Mouse (Mus musculus) forebrain, embryonic 11.5 days (tissue): Measurements from ENCODE around the gene Chrm5. TPM values are rescaled to one million over a fixed set of nuclear protein-coding genes. Genes with fewer than 3 reads are reported as not detected.

Experiments
- ATAC-seq: fragments of 200-750 bp; cut with Nextera tagmentation; replicated peaks from 2 replicates; pipeline ENCODE4 v1.8.0; 2017; ENCODE audit warnings: moderate TSS enrichment; ENCODE audit not compliant: low FRiP score
- DNase-seq: peaks from one replicate; pipeline ENCODE4 v3.0.0-alpha.2; 2017; ENCODE audit warnings: low spot score
- H3K27ac ChIP-seq: fragments of 300-500 bp; sonication (generic); 2 replicates; pipeline ENCODE4 v1.5.1; 2014; ENCODE audit warnings: low read depth, low read length
- H3K27me3 ChIP-seq: fragments of 300-500 bp; sonication (generic); 2 replicates; pipeline ENCODE4 v1.6.1; 2014; ENCODE audit warnings: mild to moderate bottlenecking, low read length, mixed read lengths; ENCODE audit not compliant: control insufficient read depth, insufficient read depth
- H3K36me3 ChIP-seq: fragments of 300-500 bp; sonication (generic); 2 replicates; pipeline ENCODE4 v1.6.1; 2014; ENCODE audit warnings: mild to moderate bottlenecking, low read length, moderate library complexity, mixed read lengths; ENCODE audit not compliant: control insufficient read depth, insufficient read depth
- H3K4me1 ChIP-seq: fragments of 300-500 bp; sonication (generic); replicated peaks from 2 replicates; pipeline ENCODE4 v1.6.1; 2014; ENCODE audit warnings: low read length, mixed read lengths; ENCODE audit not compliant: control insufficient read depth, insufficient read depth
- H3K4me2 ChIP-seq: fragments of 300-500 bp; sonication (generic); 2 replicates; pipeline ENCODE4 v1.6.1; 2014; ENCODE audit warnings: low read depth, mild to moderate bottlenecking, low read length, moderate library complexity, mixed read lengths; ENCODE audit not compliant: severe bottlenecking
- H3K4me3 ChIP-seq: fragments of 300-500 bp; sonication (generic); 2 replicates; pipeline ENCODE4 v1.5.1; 2014; ENCODE audit warnings: low read depth, low read length
- H3K9ac ChIP-seq: fragments of 300-500 bp; sonication (generic); 2 replicates; pipeline ENCODE4 v1.6.1; 2014; ENCODE audit warnings: low read length
- H3K9me3 ChIP-seq: fragments of 300-500 bp; sonication (generic); 2 replicates; pipeline ENCODE4 v1.6.1; 2016; ENCODE audit warnings: low read length, mixed read lengths; ENCODE audit not compliant: control insufficient read depth
- WGBS: fragments of 180-500 bp; shearing (Covaris S2); extraction: QIAGEN DNeasy Blood & Tissue Kit; methylation state at CpG from one replicate; pipeline ENCODE4 v1.1.7; 2014; 5-methylcytosine and 5-hydroxymethylcytosine counted together
- polyA plus RNA-seq: library from polyadenylated mRNA; unstranded; fragments of >200 nt; fragmentation: Nextera tagmentation; extraction: Ambion mirVana; gene quantifications from 2 replicates; pipeline ENCODE4 v1.2.1, GENCODE M21; 2014

Chrm5 gene
- polyA plus RNA-seq, 1 experiment from 2014 or later: 0.27 TPM

DNA sequence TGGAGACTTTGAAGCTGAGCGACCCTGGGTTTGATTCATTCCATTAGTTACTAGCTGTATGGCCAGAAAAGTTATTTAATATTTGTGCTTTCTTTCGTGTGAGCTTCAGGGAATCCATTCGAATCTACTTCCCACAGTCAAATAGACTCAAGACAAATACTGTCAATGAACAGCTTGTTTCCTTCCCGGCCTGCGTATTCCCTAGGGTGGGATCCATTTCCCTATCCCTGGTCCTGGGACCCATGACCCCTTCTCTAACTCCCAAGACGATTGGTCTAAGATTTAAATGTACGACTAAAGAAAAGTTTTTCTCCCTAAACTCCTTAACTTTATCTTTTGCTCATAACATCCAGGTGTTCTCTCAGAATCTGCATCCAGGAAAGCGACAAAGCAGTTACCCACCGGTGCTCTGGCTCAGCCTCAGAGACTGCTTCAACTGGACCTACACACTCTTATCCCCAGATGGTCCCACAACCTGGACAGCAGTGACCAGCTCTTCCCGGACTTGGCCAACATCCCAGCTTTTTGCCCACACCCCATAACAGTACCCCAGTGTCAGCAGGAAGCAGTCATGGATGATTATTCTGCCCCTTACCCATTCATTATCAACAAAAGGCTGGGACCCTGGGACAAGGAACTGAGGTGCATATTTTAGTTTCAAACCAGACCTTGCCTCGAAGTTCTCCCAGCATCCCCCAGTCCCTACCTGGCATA is 10.1 kb upstream of the Chrm5 start:
- H3K9ac ChIP-seq: no peak overlapping the region
- H3K9me3 ChIP-seq: no peaks in the 10 kb centered on the region
- no peaks in the 10 kb centered on the region for H3K4me1 ChIP-seq
- H3K4me2 ChIP-seq: no peak overlapping the region
- no peaks in the 10 kb centered on the region for H3K27me3 ChIP-seq
- DNase-seq: no peak
- WGBS: 85% methylated on average over 11 of the region's 11 CpGs
- no peak overlapping the region for H3K27ac ChIP-seq
- no peaks in the 10 kb centered on the region for H3K36me3 ChIP-seq
- ATAC-seq: no peak
- H3K4me3 ChIP-seq: no peak overlapping the region

DNA sequence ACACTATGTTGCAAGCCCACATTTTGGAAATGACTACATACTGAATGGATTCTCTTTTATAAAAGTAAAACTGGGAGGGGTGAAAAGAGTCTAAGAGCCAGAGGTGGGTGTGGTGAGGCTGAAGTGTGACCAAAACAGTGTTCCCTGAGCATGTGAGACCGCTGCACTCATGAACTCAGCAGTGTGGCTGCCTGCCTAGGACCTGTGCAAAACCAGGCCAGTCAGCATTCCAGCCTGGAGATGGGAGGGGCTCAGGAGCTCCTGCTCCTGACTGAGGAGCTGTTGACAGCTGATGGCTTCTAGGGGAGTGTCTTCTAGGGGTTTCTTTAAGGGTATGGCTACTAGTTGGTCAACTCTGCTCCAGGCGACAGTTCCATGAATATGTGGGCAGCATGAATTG is 4.3 kb upstream of the Chrm5 start:
- Histone ChIP-seq H3K4me1 (no peaks in the 10 kb centered on the region), H3K4me2 (no peak overlapping the region), H3K36me3 (no peaks in the 10 kb centered on the region), H3K4me3 (no peak overlapping the region), H3K27ac (no peak overlapping the region), H3K27me3 (no peaks in the 10 kb centered on the region), H3K9me3 (no peaks in the 10 kb centered on the region), H3K9ac (no peak overlapping the region)
- 87% methylated on average over 2 of the region's 2 CpGs for WGBS
- DNase-seq (no peak), ATAC-seq (no peak)

DNA sequence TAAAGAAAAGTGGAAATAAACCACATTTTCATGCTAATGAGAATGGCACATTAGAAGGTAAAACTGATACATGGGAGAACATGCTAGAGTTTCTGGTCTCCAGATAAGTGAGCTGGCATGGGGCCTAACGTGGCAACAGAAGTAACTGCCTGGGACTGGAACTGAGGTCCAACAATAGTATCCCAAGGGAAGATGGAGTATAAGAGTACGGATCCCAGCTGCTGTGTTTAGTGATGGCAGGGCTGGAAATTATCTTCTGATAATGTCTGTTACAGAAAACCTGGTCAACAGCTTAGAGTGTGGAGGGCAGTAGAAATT is 2.7 kb upstream of the Chrm5 start:
- Histone ChIP-seq H3K27ac (no peak overlapping the region), H3K27me3 (no peaks in the 10 kb centered on the region), H3K4me3 (no peak overlapping the region), H3K4me1 (no peaks in the 10 kb centered on the region), H3K36me3 (no peaks in the 10 kb centered on the region), H3K4me2 (no peak overlapping the region), H3K9ac (no peak overlapping the region), H3K9me3 (no peaks in the 10 kb centered on the region)
- WGBS: 85% methylated on average over 2 of the region's 2 CpGs
- ATAC-seq: no peak
- no peak for DNase-seq

DNA sequence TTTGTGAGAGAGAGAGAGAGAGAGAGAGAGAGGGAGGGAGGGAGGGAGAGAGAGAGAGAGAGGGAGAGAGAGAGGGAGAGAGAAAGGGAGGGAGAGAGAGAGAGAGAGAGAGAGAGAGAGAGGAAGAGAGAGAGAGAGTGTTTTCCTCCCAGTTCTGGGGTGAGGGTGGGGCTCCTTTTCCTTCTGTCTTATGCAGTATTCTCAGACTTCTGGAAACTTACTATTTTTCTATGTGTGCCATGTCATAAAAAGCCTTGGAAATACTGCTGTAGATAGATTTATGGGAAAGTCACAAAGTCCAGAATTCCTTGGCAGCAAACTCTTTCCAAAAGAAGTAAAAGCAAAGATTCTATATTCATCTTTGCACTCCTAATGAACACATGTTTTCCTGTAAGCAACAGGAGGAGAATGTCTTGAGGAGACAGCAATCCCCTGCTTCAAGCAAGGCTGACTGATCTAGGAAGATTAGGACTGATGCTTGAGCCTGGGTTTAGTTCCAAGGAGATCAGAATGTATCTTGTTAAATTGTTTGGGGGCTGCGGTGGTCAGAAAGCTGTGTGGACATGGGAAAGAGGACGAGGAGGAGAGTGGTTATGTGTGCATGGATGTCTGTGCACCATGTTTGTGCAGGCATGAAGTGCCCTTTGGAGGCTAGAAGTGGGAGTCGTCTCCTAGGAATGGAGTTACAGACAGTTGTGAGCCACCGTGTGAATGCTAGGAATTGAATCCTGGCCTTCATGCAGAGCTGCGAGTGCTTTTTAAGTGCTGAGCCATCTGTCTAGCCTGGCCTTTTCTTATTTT is 2.2 kb upstream of the Chrm5 start:
- H3K9ac ChIP-seq: no peak overlapping the region
- no peaks in the 10 kb centered on the region for H3K36me3 ChIP-seq
- WGBS: 87% methylated on average over 5 of the region's 5 CpGs
- H3K27me3 ChIP-seq: no peaks in the 10 kb centered on the region
- ATAC-seq: no peak
- no peak overlapping the region for H3K4me3 ChIP-seq
- no peak overlapping the region for H3K27ac ChIP-seq
- no peaks in the 10 kb centered on the region for H3K4me1 ChIP-seq
- H3K4me2 ChIP-seq: no peak overlapping the region
- DNase-seq: no peak
- no peaks in the 10 kb centered on the region for H3K9me3 ChIP-seq

DNA sequence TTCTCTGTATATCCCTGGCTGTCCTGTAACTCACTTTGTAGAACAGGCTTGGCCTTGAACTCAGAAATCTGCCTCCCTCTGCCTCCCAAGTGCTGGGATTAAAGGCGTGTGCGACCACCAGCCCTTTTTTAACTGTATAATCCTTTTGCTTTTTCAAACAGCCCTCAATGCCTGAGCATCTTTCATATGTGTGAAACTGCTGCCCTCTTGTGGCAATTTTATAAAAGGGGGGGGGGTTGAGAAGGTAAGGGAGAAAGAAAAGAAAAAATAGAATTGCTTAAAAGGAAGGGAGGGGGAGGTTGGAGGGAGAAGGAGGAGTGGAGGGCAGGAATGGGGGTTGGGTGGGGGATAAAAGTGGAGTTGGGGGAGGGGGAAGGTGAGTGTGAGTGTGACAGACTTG is 995 bp upstream of the Chrm5 start:
- no peaks in the 10 kb centered on the region for H3K36me3 ChIP-seq
- no peaks in the 10 kb centered on the region for H3K4me1 ChIP-seq
- no peaks in the 10 kb centered on the region for H3K9me3 ChIP-seq
- no peak overlapping the region for H3K4me3 ChIP-seq
- no peaks in the 10 kb centered on the region for H3K27me3 ChIP-seq
- no peak overlapping the region for H3K4me2 ChIP-seq
- peak; percentile 73 for ATAC-seq
- H3K27ac ChIP-seq: no peak overlapping the region
- WGBS: 0% methylated on average over 2 of the region's 2 CpGs
- no peak for DNase-seq
- H3K9ac ChIP-seq: no peak overlapping the region

DNA sequence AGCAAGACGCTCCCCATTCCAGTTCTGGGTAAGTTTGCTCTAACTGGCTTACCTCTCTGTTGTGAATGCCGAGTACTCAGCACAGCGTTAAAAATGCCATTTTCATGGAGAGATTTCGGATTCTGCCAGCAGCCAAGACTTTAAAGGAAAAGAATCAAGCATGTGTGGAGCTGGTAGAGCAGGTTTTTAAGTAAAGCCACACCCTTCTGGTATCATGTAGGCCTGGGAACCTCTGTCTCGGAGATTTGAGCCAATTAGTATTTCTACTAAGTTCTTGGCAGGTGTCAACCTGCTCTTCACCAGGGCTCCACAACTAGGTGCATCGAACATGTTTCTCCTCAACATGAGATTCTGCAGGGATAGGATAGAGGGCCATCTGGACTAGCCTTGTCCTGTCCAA is 4.0 kb downstream of the Chrm5 start:
- WGBS: 76% methylated on average over 6 of the region's 6 CpGs
- DNase-seq: no peak
- Histone ChIP-seq H3K27me3 (no peaks in the 10 kb centered on the region), H3K9me3 (no peaks in the 10 kb centered on the region), H3K4me2 (no peak overlapping the region), H3K4me3 (no peak overlapping the region), H3K4me1 (no peaks in the 10 kb centered on the region), H3K36me3 (no peaks in the 10 kb centered on the region), H3K27ac (no peak overlapping the region), H3K9ac (no peak overlapping the region)
- no peak for ATAC-seq

DNA sequence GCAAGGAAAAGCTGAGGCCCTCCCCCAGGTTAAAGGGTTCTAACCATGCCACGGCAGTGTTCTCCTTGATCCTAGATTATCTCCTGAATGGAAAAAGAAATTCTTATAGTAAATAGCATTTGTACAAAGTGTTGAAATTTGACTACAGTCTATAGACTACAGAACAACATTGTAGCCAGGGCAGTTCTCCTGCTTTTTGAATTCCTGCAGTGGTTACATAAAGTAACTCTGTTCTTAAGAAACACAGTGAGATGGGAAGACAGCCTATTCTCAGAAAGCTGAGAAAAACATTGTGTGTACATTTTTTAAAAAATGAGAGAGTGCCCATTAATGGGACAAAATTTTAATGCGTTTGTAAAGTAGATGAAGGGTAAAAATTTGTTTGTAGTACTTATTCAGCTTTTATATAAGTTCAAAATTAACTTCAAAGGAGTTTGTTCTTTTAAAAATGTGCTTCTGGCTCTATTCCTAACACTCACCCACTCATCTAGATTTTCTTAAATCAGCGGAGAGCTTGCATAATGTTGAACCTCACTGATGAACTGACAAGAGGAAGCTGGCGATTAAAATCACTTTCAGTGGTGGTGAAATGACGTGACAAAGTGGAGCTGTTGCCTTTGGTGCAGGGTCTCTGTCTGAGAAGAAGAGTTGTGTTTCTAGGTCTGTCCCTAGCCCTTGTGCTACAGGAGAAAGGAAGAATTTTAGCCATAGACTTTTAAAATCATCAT is 5.4 kb downstream of the Chrm5 start:
- 84% methylated on average over 5 of the region's 5 CpGs for WGBS
- no peak for DNase-seq
- H3K4me1 ChIP-seq: no peaks in the 10 kb centered on the region

DNA sequence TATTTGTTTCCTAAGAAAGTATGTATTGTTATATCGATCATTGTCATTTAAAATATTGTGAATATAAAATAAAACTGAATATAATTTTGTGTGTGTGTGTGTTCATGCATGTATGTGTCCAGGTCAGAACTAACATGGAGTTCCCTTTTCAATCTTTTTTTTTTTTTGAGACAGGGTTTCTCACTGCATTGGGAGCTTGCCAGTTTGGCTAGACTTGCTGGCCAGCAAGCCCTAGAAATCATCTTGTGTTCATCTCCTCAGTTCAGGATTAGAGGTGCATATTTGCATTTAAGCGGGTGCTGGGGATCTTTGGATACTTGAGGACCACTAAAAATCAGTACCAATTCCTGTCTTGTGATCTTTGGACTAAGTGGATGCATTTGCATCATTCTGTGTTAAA is 8.5 kb downstream of the Chrm5 start:
- Histone ChIP-seq H3K4me2 (no peak overlapping the region), H3K27me3 (no peaks in the 10 kb centered on the region), H3K36me3 (no peaks in the 10 kb centered on the region; the same call in 1 of the 2 replicates), H3K27ac (no peak overlapping the region), H3K4me1 (no peaks in the 10 kb centered on the region), H3K4me3 (no peak overlapping the region), H3K9me3 (no peaks in the 10 kb centered on the region), H3K9ac (no peak overlapping the region)
- DNase-seq (no peak), ATAC-seq (no peak)
- 90% methylated on average over 2 of the region's 2 CpGs for WGBS

More for the DNA sequence above, 5.4 kb downstream of the Chrm5 start:
- Histone ChIP-seq H3K4me2 (no peak overlapping the region), H3K9me3 (no peaks in the 10 kb centered on the region), H3K27me3 (no peaks in the 10 kb centered on the region), H3K36me3 (no peaks in the 10 kb centered on the region), H3K4me3 (no peak overlapping the region), H3K27ac (no peak overlapping the region), H3K9ac (no peak overlapping the region)
- no peak for ATAC-seq
